Mouse (Mus musculus): ENCODE measurements around the gene Ltbp1. TPM values are rescaled to one million over a fixed set of nuclear protein-coding genes. Genes with fewer than 3 reads are reported as not detected.

Ltbp1 gene
- total and polyA plus RNA-seq, 3 experiments: 0.01 to 0.04 TPM; not detected in 1

GRCm38 (mm10) chr17:75036881-75037280 is 31.5 kb downstream of the Ltbp1 start:
- TF ChIP-seq JUND (IDR thresholded peaks at IDR 0.05; ENCODE audit: low read depth, low read length): no peak
- no peak for TF ChIP-seq MAX (IDR thresholded peaks at IDR 0.05; ENCODE audit: low read length)
- TF ChIP-seq MAZ (IDR thresholded peaks at IDR 0.05; ENCODE audit: low read depth, low read length): no peak
- Histone ChIP-seq H3K4me3 (ENCODE audit: control insufficient read depth in 1 of 2, insufficient read depth in 1 of 2, low read depth in 2 of 2, low read length in 2 of 2) (no peak overlapping the region), H3K79me2 (ENCODE audit: control insufficient read depth, insufficient read depth, low read length, poor library complexity) (no peaks in the 10 kb centered on the region), H3K9me3 (replicated peaks; ENCODE audit: insufficient read depth, low read length) (no peaks in the 10 kb centered on the region), H3K9ac (ENCODE audit: control insufficient read depth, low read depth, low read length, poor library complexity, severe bottlenecking) (no peak overlapping the region), H3K36me3 (ENCODE audit: control insufficient read depth in 1 of 2, insufficient read depth in 2 of 2, low read length in 2 of 2) (no peaks in the 10 kb centered on the region), H3K27ac (ENCODE audit: control insufficient read depth, low read depth, low read length) (no peak overlapping the region), H3K4me1 (ENCODE audit: control insufficient read depth in 1 of 2, insufficient read depth in 2 of 2, low read length in 2 of 2) (no peaks in the 10 kb centered on the region), H3K27me3 (ENCODE audit: control insufficient read depth in 1 of 2, insufficient read depth in 2 of 2, low read length in 2 of 2) (peaks cover 5% of the 10 kb centered on the region in 2 experiments; a peak in 2 of 4 replicates)
- DNase-seq (ENCODE audit: low read depth, low spot score): no peak

GRCm38 (mm10) chr17:75039017-75039416 is 33.6 kb downstream of the Ltbp1 start:
- H3K27ac ChIP-seq (ENCODE audit: control insufficient read depth, low read depth, low read length): no peak overlapping the region
- no peaks in the 10 kb centered on the region for H3K36me3 ChIP-seq (ENCODE audit: control insufficient read depth in 1 of 2, insufficient read depth in 2 of 2, low read length in 2 of 2)
- no peaks in the 10 kb centered on the region for H3K9me3 ChIP-seq (replicated peaks; ENCODE audit: insufficient read depth, low read length)
- DNase-seq (ENCODE audit: low read depth, low spot score): no peak
- TF ChIP-seq MAZ (IDR thresholded peaks at IDR 0.05; ENCODE audit: low read depth, low read length): no peak
- TF ChIP-seq POLR2AphosphoS2 (IDR thresholded peaks at IDR 0.05; ENCODE audit: low read length): no peak
- no peak for TF ChIP-seq CHD2 (IDR thresholded peaks at IDR 0.05; ENCODE audit: low read length)
- no peak for TF ChIP-seq MYC (IDR thresholded peaks at IDR 0.05; ENCODE audit: low read depth, low read length)
- no peak for TF ChIP-seq NELFE (IDR thresholded peaks at IDR 0.05; ENCODE audit: low read depth, low read length)
- TF ChIP-seq GATA1 (IDR thresholded peaks at IDR 0.05; ENCODE audit: low read depth, low read length): no peak
- no peak for TF ChIP-seq POLR2AphosphoS5 (IDR thresholded peaks at IDR 0.05; ENCODE audit: borderline replicate concordance, low read depth, low read length)
- no peak for TF ChIP-seq TBP (IDR thresholded peaks at IDR 0.05; ENCODE audit: low read depth, low read length)
- TF ChIP-seq MYB (IDR thresholded peaks at IDR 0.05; ENCODE audit: low read depth, low read length): no peak
- no peak for TF ChIP-seq BHLHE40 (IDR thresholded peaks at IDR 0.05; ENCODE audit: borderline replicate concordance, low read depth, low read length)
- TF ChIP-seq HCFC1 (IDR thresholded peaks at IDR 0.05; ENCODE audit: low read depth, low read length): no peak
- no peak for TF ChIP-seq ZC3H11A (IDR thresholded peaks at IDR 0.05; ENCODE audit: low read depth, low read length)
- TF ChIP-seq NRF1 (IDR thresholded peaks at IDR 0.05; ENCODE audit: insufficient read depth, low read depth, low read length, poor library complexity, severe bottlenecking): no peak
- TF ChIP-seq TCF12 (IDR thresholded peaks at IDR 0.05; ENCODE audit: low read depth, low read length): no peak
- no peaks in the 10 kb centered on the region for H3K4me1 ChIP-seq (ENCODE audit: control insufficient read depth in 1 of 2, insufficient read depth in 2 of 2, low read length in 2 of 2)
- peaks cover 0 to 2% of the 10 kb centered on the region in 2 experiments; a peak in 2 of 4 replicates for H3K27me3 ChIP-seq (ENCODE audit: control insufficient read depth in 1 of 2, insufficient read depth in 2 of 2, low read length in 2 of 2)
- no peak overlapping the region for H3K4me3 ChIP-seq (ENCODE audit: control insufficient read depth in 1 of 2, insufficient read depth in 1 of 2, low read depth in 2 of 2, low read length in 2 of 2)
- H3K79me2 ChIP-seq (ENCODE audit: control insufficient read depth, insufficient read depth, low read length, poor library complexity): no peaks in the 10 kb centered on the region
- H3K9ac ChIP-seq (ENCODE audit: control insufficient read depth, low read depth, low read length, poor library complexity, severe bottlenecking): no peak overlapping the region

All from MEL (cell line).